Mouse (Mus musculus) G1E (cell line): ENCODE results near the gene Kcnh6. TPM values are rescaled to one million over a fixed set of nuclear protein-coding genes. Genes with fewer than 3 reads are reported as not detected.

ENCODE experiments used
- ATAC-seq: 2 replicates; pipeline ENCODE4 v1.8.0; 2016; ENCODE audit warnings: mild to moderate bottlenecking; ENCODE audit not compliant: insufficient number of reproducible peaks, poor library complexity, low FRiP score, severe bottlenecking; ENCODE audit errors: extremely low read depth
- DNase-seq: peaks from one replicate; pipeline ENCODE4 v3.0.0; 2012; ENCODE audit warnings: low spot score
- H3K27me3 ChIP-seq: 2 replicates; pipeline ENCODE4 v1.6.1; 2012; ENCODE audit warnings: mild to moderate bottlenecking, low read length, inconsistent platforms; ENCODE audit not compliant: insufficient read depth
- H3K36me3 ChIP-seq: replicated peaks from 2 replicates; pipeline ENCODE3; 2012; ENCODE audit warnings: mild to moderate bottlenecking, inconsistent platforms
- H3K4me1 ChIP-seq: 2 replicates; pipeline ENCODE4 v1.6.1; 2012; ENCODE audit warnings: low read depth, low read length, inconsistent platforms, mixed read lengths; ENCODE audit not compliant: insufficient read depth
- H3K4me3 ChIP-seq: 2 replicates; pipeline ENCODE4 v1.5.1; 2012; ENCODE audit warnings: low read depth, mild to moderate bottlenecking, inconsistent platforms, low read length, moderate library complexity, mixed read lengths
- H3K9me3 ChIP-seq: replicated peaks from 2 replicates; pipeline ENCODE4 v1.6.1; 2012; ENCODE audit warnings: inconsistent platforms
- CTCF ChIP-seq: IDR thresholded peaks from 2 replicates; pipeline ENCODE4 v1.5.1; 2012; ENCODE audit warnings: low read depth, low read length, inconsistent platforms, mixed read lengths
- GATA1 ChIP-seq: IDR thresholded peaks from 2 replicates; pipeline ENCODE4 v1.6.1; 2012; ENCODE audit warnings: borderline replicate concordance, low read length, inconsistent platforms, mixed read lengths
- GATA2 ChIP-seq: IDR thresholded peaks from 2 replicates; pipeline ENCODE4 v1.6.1; 2012; ENCODE audit warnings: low read depth, low read length, inconsistent platforms, borderline replicate concordance
- POLR2AphosphoS5 ChIP-seq: IDR thresholded peaks from 2 replicates; pipeline ENCODE4 v1.6.1; 2012; ENCODE audit warnings: low read depth, low read length, inconsistent platforms; ENCODE audit not compliant: insufficient replicate concordance
- TAL1 ChIP-seq: conservative IDR thresholded peaks from 2 replicates; pipeline ENCODE4 v1.6.1; 2012; ENCODE audit warnings: low read depth, low read length, inconsistent platforms, mixed read lengths
- polyA plus RNA-seq: library from polyadenylated mRNA; stranded (reverse); fragments of >175 nt; gene quantifications from 2 replicates; pipeline ENCODE4 v1.2.3, GENCODE M21; 2012
- total RNA-seq, 2 experiments: library from RNA; stranded (forward) in 1 of 2; stranded (reverse) in 1 of 2; fragments of 200-1000 nt in 1 of 2; fragments of >200 nt in 1 of 2; fragmentation: Nextera tagmentation in 1 of 2; gene quantifications; 2 replicates each; pipeline ENCODE4 v1.2.3; 2014 to 2017

Gene Kcnh6
- total and polyA plus RNA-seq, 3 experiments = not detected

DNA sequence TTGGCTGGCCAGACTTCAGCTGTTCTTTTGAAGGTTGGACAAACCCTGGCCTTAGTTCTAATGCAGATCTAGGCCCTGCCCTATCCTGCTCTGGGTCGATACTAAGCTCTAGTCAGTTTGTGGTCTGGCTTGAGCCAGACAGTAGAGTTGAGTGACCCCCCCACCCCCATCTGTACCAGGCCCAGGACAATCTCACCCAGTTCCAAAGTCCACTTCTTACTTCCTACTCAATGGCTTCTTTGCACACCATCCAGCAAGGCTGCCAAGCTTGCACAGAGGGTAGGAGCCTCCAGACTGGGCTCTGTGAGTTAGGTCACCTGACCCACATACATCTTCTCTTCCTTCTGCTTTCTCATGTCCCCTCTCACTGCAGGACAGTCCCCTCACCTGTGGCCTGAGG lies 3.3 kb upstream of the Kcnh6 start:
- ATAC-seq (no peak), DNase-seq (no peak)
- H3K36me3 ChIP-seq = no peaks in the 10 kb centered on the region
- no peak overlapping the region for H3K4me3 ChIP-seq
- TF ChIP-seq GATA2 (no peak), POLR2AphosphoS5 (no peak), TAL1 (no peak), CTCF (no peak), GATA1 (no peak)
- H3K4me1 ChIP-seq = peaks cover 8% of the 10 kb centered on the region
- no peaks in the 10 kb centered on the region for H3K9me3 ChIP-seq
- H3K27me3 ChIP-seq = peaks cover 35% of the 10 kb centered on the region

DNA sequence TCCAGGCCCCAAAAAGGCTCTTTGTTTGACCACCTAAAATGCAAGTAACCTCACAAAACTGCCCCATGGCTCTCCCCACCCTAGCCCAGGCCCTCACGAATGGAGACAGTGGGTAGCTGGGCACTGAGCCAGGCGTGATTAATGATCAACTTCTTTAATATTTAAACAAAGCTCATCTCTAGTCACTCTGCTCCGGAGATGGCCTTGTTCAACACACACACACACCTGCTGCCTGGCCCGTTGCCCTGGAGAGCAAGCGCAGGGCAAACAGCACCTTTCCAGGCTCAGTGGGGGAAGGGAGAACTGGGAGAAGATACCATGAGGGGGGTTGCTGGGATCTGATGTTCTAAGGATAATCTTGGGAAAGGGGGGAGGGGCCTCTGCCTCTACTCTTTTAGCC lies 2.0 kb upstream of the Kcnh6 start:
- no peak for ATAC-seq
- Histone ChIP-seq H3K9me3 (no peaks in the 10 kb centered on the region), H3K4me1 (peaks cover 8% of the 10 kb centered on the region), H3K4me3 (no peak overlapping the region), H3K27me3 (peaks cover 47% of the 10 kb centered on the region), H3K36me3 (no peaks in the 10 kb centered on the region)
- no peak for DNase-seq
- TF ChIP-seq CTCF = no peak
- TF ChIP-seq POLR2AphosphoS5 = no peak
- TF ChIP-seq GATA2 = no peak
- no peak for TF ChIP-seq GATA1
- TF ChIP-seq TAL1 = no peak

GRCm38 (mm10) chr11:106012711-106013110 lies 4.8 kb downstream of the Kcnh6 start:
- ATAC-seq (no peak), DNase-seq (no peak)
- Histone ChIP-seq H3K4me1 (peaks cover 4% of the 10 kb centered on the region), H3K36me3 (no peaks in the 10 kb centered on the region), H3K4me3 (no peak overlapping the region), H3K27me3 (peaks cover 71% of the 10 kb centered on the region), H3K9me3 (no peaks in the 10 kb centered on the region)
- TF ChIP-seq POLR2AphosphoS5 (no peak), TAL1 (no peak), GATA2 (no peak)

DNA sequence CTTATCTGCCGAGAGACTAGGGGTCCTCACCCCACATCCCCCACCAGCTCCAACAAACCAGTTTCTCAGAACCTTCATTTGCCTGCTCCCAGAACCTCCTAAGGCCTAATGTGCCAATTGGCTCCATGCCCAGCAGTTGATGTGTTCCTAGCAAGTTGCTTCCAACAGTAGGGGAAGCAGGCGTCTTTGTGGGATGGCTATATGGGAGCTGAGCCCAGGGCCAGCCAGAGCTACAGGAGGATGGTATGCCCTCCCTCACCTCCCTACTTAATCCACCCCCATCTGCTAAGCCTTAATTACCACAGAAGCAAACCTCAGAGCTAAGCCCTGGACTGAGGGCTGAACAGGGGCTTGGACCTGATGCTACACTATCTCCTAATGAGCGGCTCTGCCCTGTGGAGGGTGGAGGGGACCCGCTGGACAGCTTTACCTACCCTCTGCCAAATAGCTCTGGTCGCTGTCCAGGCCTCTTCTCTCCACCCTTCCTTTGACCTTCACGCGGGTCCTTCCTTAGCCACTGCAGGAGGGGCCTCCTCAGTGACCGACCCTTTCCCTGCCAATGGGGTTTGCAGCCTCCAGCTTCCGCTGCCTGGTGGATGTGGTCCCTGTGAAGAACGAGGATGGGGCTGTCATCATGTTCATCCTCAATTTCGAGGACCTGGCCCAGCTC lies 5.8 kb downstream of the Kcnh6 start:
- DNase-seq (no peak), ATAC-seq (no peak)
- Histone ChIP-seq H3K27me3 (peaks cover 70% of the 10 kb centered on the region), H3K36me3 (no peaks in the 10 kb centered on the region), H3K9me3 (no peaks in the 10 kb centered on the region), H3K4me3 (no peak overlapping the region), H3K4me1 (no peaks in the 10 kb centered on the region)
- TF ChIP-seq CTCF (no peak), TAL1 (no peak), POLR2AphosphoS5 (no peak), GATA1 (no peak), GATA2 (no peak)

GRCm38 (mm10) chr11:106016440-106016839 lies 8.5 kb downstream of the Kcnh6 start:
- TF ChIP-seq POLR2AphosphoS5 (no peak), GATA1 (no peak), TAL1 (no peak), GATA2 (no peak), CTCF (no peak)
- H3K4me3 ChIP-seq = no peak overlapping the region
- H3K27me3 ChIP-seq = peaks cover 67% of the 10 kb centered on the region
- DNase-seq (no peak), ATAC-seq (no peak)
- no peaks in the 10 kb centered on the region for H3K9me3 ChIP-seq
- H3K4me1 ChIP-seq = no peaks in the 10 kb centered on the region; the same call in 1 of the 2 replicates
- no peaks in the 10 kb centered on the region for H3K36me3 ChIP-seq

DNA sequence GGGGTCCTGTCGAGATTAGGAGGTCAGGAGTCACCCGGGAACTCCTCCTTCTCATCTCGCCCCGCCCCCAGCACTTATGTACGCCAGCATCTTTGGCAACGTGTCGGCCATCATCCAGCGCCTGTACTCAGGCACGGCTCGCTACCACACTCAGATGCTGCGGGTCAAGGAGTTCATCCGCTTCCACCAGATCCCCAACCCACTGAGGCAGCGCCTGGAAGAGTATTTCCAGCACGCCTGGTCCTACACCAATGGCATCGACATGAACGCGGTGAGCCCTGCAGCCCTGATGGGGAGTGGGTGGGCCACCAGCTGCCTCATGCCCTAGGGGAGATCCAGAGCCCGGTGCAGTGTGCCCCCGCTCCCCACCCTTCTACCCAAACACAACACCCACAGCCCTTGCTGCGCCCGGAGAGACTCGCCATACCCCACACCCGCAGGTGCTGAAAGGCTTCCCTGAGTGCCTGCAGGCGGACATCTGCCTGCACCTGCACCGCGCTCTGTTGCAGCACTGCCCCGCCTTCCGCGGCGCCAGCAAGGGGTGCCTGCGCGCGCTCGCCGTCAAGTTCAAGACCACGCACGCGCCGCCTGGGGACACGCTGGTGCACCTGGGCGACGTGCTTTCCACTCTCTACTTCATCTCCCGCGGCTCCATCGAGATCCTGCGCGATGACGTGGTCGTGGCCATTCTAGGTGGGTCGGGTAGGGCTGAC lies 12.3 kb downstream of the Kcnh6 start:
- Histone ChIP-seq H3K27me3 (peaks cover 70% of the 10 kb centered on the region), H3K4me1 (no peaks in the 10 kb centered on the region; the same call in 1 of the 2 replicates), H3K9me3 (no peaks in the 10 kb centered on the region), H3K4me3 (no peak overlapping the region; the same call in 1 of the 2 replicates), H3K36me3 (no peaks in the 10 kb centered on the region)
- TF ChIP-seq TAL1 (no peak), POLR2AphosphoS5 (no peak), GATA2 (no peak)
- ATAC-seq (no peak), DNase-seq (no peak)
